Mouse (Mus musculus) induced T-regulatory cell, adult 2 months (primary cell): ENCODE results near the gene Mark3.

ENCODE experiments used
- DNase-seq: peaks from one replicate; pipeline ENCODE4 v3.0.0-alpha.2; 2012; ENCODE audit warnings: low read depth

The Mark3 gene

GRCm38 (mm10) chr12:111698346-111698913 lies 124.1 kb downstream of the Mark3 start:
- DNase-seq: no peak

DNA sequence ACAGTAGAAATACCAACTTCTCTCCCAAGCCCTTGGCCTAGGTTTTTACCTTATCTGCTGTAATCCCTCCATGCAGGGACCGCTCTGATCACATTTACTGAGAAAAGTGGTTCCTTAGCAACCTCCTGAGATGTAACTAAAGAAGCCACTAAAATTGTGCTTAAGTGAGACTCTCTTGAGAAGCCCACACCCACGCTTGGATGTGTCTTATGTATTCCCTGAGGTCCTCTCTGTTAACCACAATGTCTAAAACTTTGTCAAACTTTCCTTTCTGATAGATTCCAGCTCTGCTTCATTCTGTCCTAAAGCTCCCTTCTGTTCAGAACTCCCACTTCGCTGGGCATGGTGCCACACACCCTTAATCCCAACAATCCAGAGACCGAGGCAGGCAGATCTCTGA lies 125.2 kb downstream of the Mark3 start:
- no peak for DNase-seq

- DNase-seq: no peak
Measured at GRCm38 (mm10) chr12:111700920-111701458, 126.7 kb downstream of the Mark3 start.

DNA sequence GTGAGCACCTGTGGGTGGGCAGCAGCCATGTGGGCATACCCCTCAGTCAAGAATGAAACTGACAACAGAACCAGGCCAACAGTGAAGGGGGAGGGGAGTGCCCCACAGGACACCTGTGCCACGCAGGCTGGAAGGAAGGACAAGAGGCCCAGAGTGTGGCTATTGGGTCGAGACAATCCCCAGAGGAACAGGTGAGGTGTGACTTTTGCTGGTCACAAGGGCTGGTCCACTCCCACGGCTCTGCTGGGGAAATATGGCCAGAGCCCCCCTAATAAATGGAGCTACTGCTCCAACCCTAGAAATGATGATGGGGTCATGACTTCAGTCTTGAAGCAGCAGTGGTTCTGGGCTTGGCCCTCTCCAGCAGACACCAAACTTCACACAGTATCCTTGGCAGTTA lies 129.0 kb downstream of the Mark3 start:
- no peak for DNase-seq

DNA sequence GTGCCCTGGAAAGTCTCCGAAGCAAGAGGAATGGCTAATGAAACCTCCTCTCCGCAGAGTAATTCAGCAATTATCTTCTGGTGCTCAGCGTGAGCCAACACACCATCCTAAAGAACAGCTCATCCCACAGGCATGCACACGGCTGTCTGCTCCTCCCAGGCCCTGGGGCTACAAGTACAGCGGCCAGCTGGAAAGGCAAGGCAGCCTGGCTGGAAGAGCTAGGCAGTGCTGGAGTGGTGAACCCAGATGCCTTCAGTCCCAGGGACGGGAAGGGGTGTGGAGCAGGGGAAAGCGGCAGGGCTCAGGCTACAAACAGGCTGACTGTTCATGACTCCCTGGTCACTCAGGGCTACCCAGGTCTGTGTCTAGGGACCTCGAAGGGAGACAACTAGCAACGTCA lies 130.3 kb downstream of the Mark3 start:
- DNase-seq: no peak

- no peak for DNase-seq
Measured at GRCm38 (mm10) chr12:111705186-111705973, 131.1 kb downstream of the Mark3 start.
